In genomic region chr5:27417398-27417797, GRCm38 (mm10) we compare ENCODE assay signal across 21 mouse cellular contexts.
DNase-seq lines count a peak whose midpoint lies in the region; ATAC-seq lines count a peak whose summit lies in the region.
"Had no signal": no experiment of that assay in that cellular context is flagged by ENCODE, and none has a peak within 500 bp of the region (broad histone marks: within the 10 kb centered on the region; RNA-seq: fewer than 3 reads in every experiment).

No protein-coding gene starts in this region.

- no peaks in the 10 kb centered on the region for H3K9me3 ChIP-seq in megakaryocyte, embryonic 14.5 days
- H3K9me3 ChIP-seq: embryonic facial prominence, embryonic 13.5 days; forebrain, embryonic 15.5 days; heart, embryonic 12.5 days; limb, embryonic 10.5 days had no signal

- no peak for DNase-seq in frontal cortex, adult 2 months (ENCODE audit: extremely low spot score in 1 of 2, low spot score in 1 of 2)
- DNase-seq in cerebellum, adult 9-11 months: peak; percentile 60
- DNase-seq in layer of hippocampus, postnatal 14 days (ENCODE audit: low spot score in 2 of 2): peak; percentile 49 to 51
- no peak for DNase-seq in adrenal gland, postnatal 36 days
- DNase-seq in yolk sac, embryonic 10.5 days (ENCODE audit: low spot score): no peak
- DNase-seq: adrenal gland, postnatal 14 days; gastrocnemius, adult 2 months; kidney, adult 2 months; kidney, postnatal 10 days; liver, postnatal 0 days; lung, postnatal 14 days; thymus, postnatal 25 days had no signal

- peak; percentile 76; the same call in 1 of the 2 replicates for ATAC-seq in frontal cortex, adult (ENCODE audit: low TSS enrichment)
- no peak for ATAC-seq in megakaryocyte, adult 5-6 weeks (ENCODE audit: poor library complexity, severe bottlenecking)
- ATAC-seq: liver, postnatal 0 days had no signal

- H3K4me1 ChIP-seq in megakaryocyte, embryonic 14.5 days: no peaks in the 10 kb centered on the region
- H3K4me1 ChIP-seq: embryonic facial prominence, embryonic 13.5 days; forebrain, embryonic 15.5 days; limb, embryonic 10.5 days had no signal

- no peaks in the 10 kb centered on the region for H3K36me3 ChIP-seq in megakaryocyte, embryonic 14.5 days (replicated peaks; ENCODE audit: low read length)
- H3K36me3 ChIP-seq: embryonic facial prominence, embryonic 13.5 days; forebrain, embryonic 15.5 days; heart, embryonic 12.5 days; limb, embryonic 10.5 days had no signal

- no peaks in the 10 kb centered on the region for H3K27me3 ChIP-seq in megakaryocyte, embryonic 14.5 days (replicated peaks)
- H3K27me3 ChIP-seq: CH12.LX; embryonic facial prominence, embryonic 13.5 days; forebrain, embryonic 15.5 days; heart, embryonic 12.5 days had no signal

- peak overlapping the region; percentile 50 for H3K4me3 ChIP-seq in megakaryocyte, embryonic 14.5 days (replicated peaks)
- H3K4me3 ChIP-seq: embryonic facial prominence, embryonic 13.5 days; forebrain, embryonic 15.5 days; gastrocnemius, adult 2 months; heart, embryonic 12.5 days; left cerebral cortex, adult 2 months; limb, embryonic 10.5 days had no signal

Comparison
In these comparisons a context has a peak if more than half of its experiments do, and no peak if none do; other contexts are left out.
1. DNase-seq: peak in cerebellum, adult 9-11 months (single experiment) and layer of hippocampus, postnatal 14 days (2 of 2); none in frontal cortex, adult 2 months (0 of 2), adrenal gland, postnatal 36 days (0 of 2) and yolk sac, embryonic 10.5 days (single experiment).